Comparison of ENCODE assay signal across 18 mouse cellular contexts in genomic region chr14:43249611-43250170, GRCm38 (mm10). TPM values are rescaled to one million over a fixed set of nuclear protein-coding genes. Genes with fewer than 3 reads are reported as not detected.
"Had no signal": no experiment of that assay in that cellular context is flagged by ENCODE, and none has a peak within 500 bp of the region (broad histone marks: within the 10 kb centered on the region; RNA-seq: fewer than 3 reads in every experiment).

No protein-coding gene starts in this region.

RNA-seq across cellular contexts. Expression of gene Gm8126, which starts 8.8 kb away (rescaled TPM):
- polyA plus RNA-seq: inflammation-experienced regulatory T-cells, adult 6 months; intestine, postnatal 0 days; large intestine, adult 2 months; limb, embryonic 11.5 days; limb, embryonic 15.5 days; liver, embryonic 12.5 days; liver, embryonic 16.5 days; lung, embryonic 15.5 days; macrophage; midbrain, embryonic 11.5 days; midbrain, embryonic 15.5 days; neural tube, embryonic 13.5 days; small intestine, adult 2 months; stomach, embryonic 16.5 days; urinary bladder, adult 2 months had no signal

RNA-seq across cellular contexts. Expression of gene Gm8122, which starts 14.6 kb away (rescaled TPM):
- total RNA-seq: layer of hippocampus, postnatal 25 days; left cerebral cortex, adult 2 months; left cerebral cortex, postnatal 14 days had no signal
- polyA plus RNA-seq: inflammation-experienced regulatory T-cells, adult 6 months; intestine, postnatal 0 days; large intestine, adult 2 months; limb, embryonic 11.5 days; limb, embryonic 15.5 days; liver, embryonic 12.5 days; liver, embryonic 16.5 days; lung, embryonic 15.5 days; macrophage; midbrain, embryonic 11.5 days; midbrain, embryonic 15.5 days; neural tube, embryonic 13.5 days; small intestine, adult 2 months; stomach, embryonic 16.5 days; urinary bladder, adult 2 months had no signal

RNA-seq across cellular contexts. Expression of gene Gm9732, which starts 25.1 kb away (rescaled TPM):
- total RNA-seq: layer of hippocampus, postnatal 25 days; left cerebral cortex, postnatal 14 days had no signal
- polyA plus RNA-seq: inflammation-experienced regulatory T-cells, adult 6 months; intestine, postnatal 0 days; large intestine, adult 2 months; limb, embryonic 11.5 days; limb, embryonic 15.5 days; liver, embryonic 12.5 days; liver, embryonic 16.5 days; lung, embryonic 15.5 days; macrophage; midbrain, embryonic 11.5 days; midbrain, embryonic 15.5 days; small intestine, adult 2 months; stomach, embryonic 16.5 days; urinary bladder, adult 2 months had no signal

RNA-seq across cellular contexts. Expression of gene Gm8127, which starts 43.9 kb away (rescaled TPM):
- total RNA-seq: layer of hippocampus, postnatal 25 days; left cerebral cortex, adult 2 months; left cerebral cortex, postnatal 14 days had no signal
- polyA plus RNA-seq: inflammation-experienced regulatory T-cells, adult 6 months; intestine, postnatal 0 days; large intestine, adult 2 months; limb, embryonic 11.5 days; limb, embryonic 15.5 days; liver, embryonic 12.5 days; liver, embryonic 16.5 days; lung, embryonic 15.5 days; macrophage; midbrain, embryonic 11.5 days; midbrain, embryonic 15.5 days; neural tube, embryonic 13.5 days; small intestine, adult 2 months; stomach, embryonic 16.5 days; urinary bladder, adult 2 months had no signal
